Mouse (Mus musculus) forebrain, embryonic 11.5 days (tissue): ENCODE measurements at regions not wholly inside any gene's neighbourhood (a gene's known extent, or its start where the extent isn't known, plus 50 kb on each side); places are given as distances from the start of the nearest gene placed in this dataset.
A peak's percentile ranks its signal among the peaks of the same experiment; 100 is the strongest.

Experiments used
- ATAC-seq: fragments of 200-750 bp; cut with Nextera tagmentation; replicated peaks from 2 replicates; pipeline ENCODE4 v1.8.0; 2017; ENCODE audit warnings: moderate TSS enrichment; ENCODE audit not compliant: low FRiP score
- DNase-seq: peaks from one replicate; pipeline ENCODE4 v3.0.0-alpha.2; 2017; ENCODE audit warnings: low spot score
- H3K27ac ChIP-seq: fragments of 300-500 bp; sonication (generic); 2 replicates; pipeline ENCODE4 v1.5.1; 2014; ENCODE audit warnings: low read depth, low read length
- H3K27me3 ChIP-seq: fragments of 300-500 bp; sonication (generic); 2 replicates; pipeline ENCODE4 v1.6.1; 2014; ENCODE audit warnings: mild to moderate bottlenecking, low read length, mixed read lengths; ENCODE audit not compliant: control insufficient read depth, insufficient read depth
- H3K36me3 ChIP-seq: fragments of 300-500 bp; sonication (generic); 2 replicates; pipeline ENCODE4 v1.6.1; 2014; ENCODE audit warnings: mild to moderate bottlenecking, low read length, moderate library complexity, mixed read lengths; ENCODE audit not compliant: control insufficient read depth, insufficient read depth
- H3K4me1 ChIP-seq: fragments of 300-500 bp; sonication (generic); replicated peaks from 2 replicates; pipeline ENCODE4 v1.6.1; 2014; ENCODE audit warnings: low read length, mixed read lengths; ENCODE audit not compliant: control insufficient read depth, insufficient read depth
- H3K4me2 ChIP-seq: fragments of 300-500 bp; sonication (generic); 2 replicates; pipeline ENCODE4 v1.6.1; 2014; ENCODE audit warnings: low read depth, mild to moderate bottlenecking, low read length, moderate library complexity, mixed read lengths; ENCODE audit not compliant: severe bottlenecking
- H3K4me3 ChIP-seq: fragments of 300-500 bp; sonication (generic); 2 replicates; pipeline ENCODE4 v1.5.1; 2014; ENCODE audit warnings: low read depth, low read length
- H3K9ac ChIP-seq: fragments of 300-500 bp; sonication (generic); 2 replicates; pipeline ENCODE4 v1.6.1; 2014; ENCODE audit warnings: low read length
- H3K9me3 ChIP-seq: fragments of 300-500 bp; sonication (generic); 2 replicates; pipeline ENCODE4 v1.6.1; 2016; ENCODE audit warnings: low read length, mixed read lengths; ENCODE audit not compliant: control insufficient read depth
- WGBS: fragments of 180-500 bp; shearing (Covaris S2); extraction: QIAGEN DNeasy Blood & Tissue Kit; methylation state at CpG from one replicate; pipeline ENCODE4 v1.1.7; 2014; 5-methylcytosine and 5-hydroxymethylcytosine counted together

- WGBS, result 83% methylated on average over 2 of the region's 2 CpGs
- Histone ChIP-seq H3K27me3 (no peaks in the 10 kb centered on the region), H3K4me1 (no peaks in the 10 kb centered on the region), H3K9me3 (no peaks in the 10 kb centered on the region), H3K27ac (no peak overlapping the region), H3K4me2 (no peak overlapping the region), H3K4me3 (no peak overlapping the region), H3K9ac (no peak overlapping the region), H3K36me3 (no peaks in the 10 kb centered on the region)
- no peak for DNase-seq
- ATAC-seq, result no peak
Measured at GRCm38 (mm10) chr5:80876600-80876999, 143.3 kb upstream of the Adgrl3 start.

DNA sequence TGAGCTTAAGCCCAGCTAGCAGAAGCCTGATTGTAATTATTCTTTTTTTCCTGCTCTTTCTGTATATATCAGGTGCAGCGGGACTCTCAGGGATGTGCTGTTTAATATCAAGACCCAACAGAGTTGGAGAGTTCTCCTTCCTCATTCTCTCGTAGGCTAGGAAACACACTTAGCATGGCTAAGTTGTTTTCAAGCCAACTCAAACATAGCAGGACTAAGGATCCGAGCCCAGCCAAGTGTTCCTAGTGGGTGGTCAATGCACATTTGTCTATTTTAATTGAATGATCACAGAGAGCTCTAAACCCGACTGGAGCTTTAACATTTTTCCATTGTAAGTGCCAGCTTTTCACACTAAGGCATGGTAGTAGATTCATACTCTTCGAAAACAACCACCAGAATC, 121.7 kb upstream of the Adgrl3 start:
- DNase-seq, result no peak
- no peaks in the 10 kb centered on the region for H3K9me3 ChIP-seq
- H3K4me3 ChIP-seq, result no peak overlapping the region
- no peaks in the 10 kb centered on the region for H3K4me1 ChIP-seq
- no peaks in the 10 kb centered on the region for H3K36me3 ChIP-seq
- no peak for ATAC-seq
- no peak overlapping the region for H3K9ac ChIP-seq
- H3K27me3 ChIP-seq, result no peaks in the 10 kb centered on the region
- H3K27ac ChIP-seq, result no peak overlapping the region
- WGBS, result 57% methylated on average over 5 of the region's 5 CpGs
- no peak overlapping the region for H3K4me2 ChIP-seq

DNA sequence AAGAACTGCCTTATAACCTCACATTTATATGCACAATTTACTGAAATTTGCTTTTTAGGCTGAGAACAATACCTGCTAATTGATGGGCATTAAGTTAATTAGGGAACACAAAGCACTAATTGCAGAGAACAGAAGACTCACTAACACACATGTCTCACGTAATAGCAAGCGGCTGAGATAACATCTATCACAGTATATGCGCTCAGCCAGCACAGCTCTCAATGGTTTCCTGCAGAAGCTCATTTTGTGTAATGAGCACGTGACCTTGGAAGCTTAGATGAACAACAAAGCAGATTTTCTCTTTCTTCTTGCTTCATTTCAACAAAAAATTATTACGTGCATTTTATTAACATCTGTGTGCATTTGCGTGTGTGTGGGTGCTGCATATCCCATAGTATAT, 111.2 kb upstream of the Adgrl3 start:
- Histone ChIP-seq H3K36me3 (no peaks in the 10 kb centered on the region), H3K4me3 (no peak overlapping the region), H3K4me1 (no peaks in the 10 kb centered on the region), H3K27ac (no peak overlapping the region), H3K4me2 (no peak overlapping the region), H3K9ac (no peak overlapping the region), H3K9me3 (no peaks in the 10 kb centered on the region), H3K27me3 (no peaks in the 10 kb centered on the region)
- WGBS, result 82% methylated on average over 6 of the region's 6 CpGs
- ATAC-seq, result no peak
- DNase-seq, result no peak

GRCm38 (mm10) chr5:80938791-80939190, 81.1 kb upstream of the Adgrl3 start:
- no peak for ATAC-seq

DNA sequence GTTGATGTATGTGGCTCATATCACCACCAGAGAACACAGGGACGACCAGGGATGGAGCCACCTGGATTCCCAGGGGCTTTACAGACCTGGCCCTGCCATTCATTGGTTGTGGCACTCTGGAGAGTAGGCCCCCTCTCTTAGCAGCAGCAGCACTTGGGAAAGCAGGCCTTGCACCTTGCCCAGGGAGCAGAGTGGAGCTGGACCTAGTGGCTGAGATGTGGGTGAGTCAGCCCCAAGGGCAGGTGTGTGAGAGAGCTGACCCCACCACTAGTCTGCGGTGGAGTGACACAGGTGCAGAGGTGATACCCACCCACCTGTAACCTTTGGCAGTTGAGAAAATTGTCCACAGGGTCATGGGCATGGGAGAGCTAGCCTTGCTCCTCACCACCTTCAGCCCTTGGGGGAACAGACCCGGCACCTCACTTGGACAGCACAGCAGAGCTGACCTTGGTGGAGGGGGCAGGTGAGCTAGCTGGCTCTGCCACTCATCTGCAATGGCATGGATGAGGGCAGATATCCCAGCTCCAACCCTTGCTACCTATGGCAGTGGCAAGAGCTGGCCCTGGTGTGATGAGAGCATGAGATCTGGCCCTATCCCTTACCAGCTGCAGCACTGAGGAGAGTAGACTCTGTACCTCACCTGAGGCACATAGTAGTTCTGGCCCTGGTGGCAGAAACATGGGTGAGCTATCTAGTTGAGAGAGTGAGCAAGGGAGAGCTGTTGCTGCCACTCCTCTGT, 67.9 kb upstream of the Adgrl3 start:
- Histone ChIP-seq H3K36me3 (no peaks in the 10 kb centered on the region), H3K27ac (no peak overlapping the region), H3K9me3 (no peaks in the 10 kb centered on the region; the same call in 1 of the 2 replicates), H3K27me3 (no peaks in the 10 kb centered on the region), H3K4me2 (no peak overlapping the region), H3K4me1 (no peaks in the 10 kb centered on the region; the same call in 1 of the 2 replicates), H3K4me3 (no peak overlapping the region), H3K9ac (no peak overlapping the region)
- 85% methylated on average over 3 of the region's 3 CpGs for WGBS
- peak; percentile 45 for ATAC-seq
- DNase-seq, result no peak

More at GRCm38 (mm10) chr5:80938791-80939190, 81.1 kb upstream of the Adgrl3 start:
- H3K27ac ChIP-seq, result no peak overlapping the region
- no peaks in the 10 kb centered on the region for H3K9me3 ChIP-seq
- WGBS, result 94% methylated on average over 3 of the region's 3 CpGs
- no peak overlapping the region for H3K4me2 ChIP-seq
- no peak for DNase-seq
- no peaks in the 10 kb centered on the region for H3K36me3 ChIP-seq
- no peak overlapping the region for H3K4me3 ChIP-seq
- no peaks in the 10 kb centered on the region for H3K4me1 ChIP-seq
- no peaks in the 10 kb centered on the region for H3K27me3 ChIP-seq
- no peak overlapping the region for H3K9ac ChIP-seq

GRCm38 (mm10) chr5:80952600-80953218, 67.2 kb upstream of the Adgrl3 start:
- Histone ChIP-seq H3K4me2 (no peak overlapping the region), H3K36me3 (no peaks in the 10 kb centered on the region), H3K4me3 (no peak overlapping the region), H3K9ac (no peak overlapping the region), H3K9me3 (no peaks in the 10 kb centered on the region; the same call in 1 of the 2 replicates), H3K27me3 (no peaks in the 10 kb centered on the region), H3K27ac (no peak overlapping the region), H3K4me1 (no peaks in the 10 kb centered on the region; the same call in 1 of the 2 replicates)
- DNase-seq (peak; percentile 50), ATAC-seq (peak; percentile 52)
- WGBS, result 35% methylated on average over 4 of the region's 4 CpGs
